Mouse (Mus musculus) gastrocnemius, postnatal 14 days (tissue): ENCODE results near the gene Epor. TPM values are rescaled to one million over a fixed set of nuclear protein-coding genes. Genes with fewer than 3 reads are reported as not detected.

ENCODE experiments used
- DNase-seq: peaks from one replicate; pipeline ENCODE4 v3.0.0; 2021; ENCODE audit warnings: mixed read lengths
- intact Hi-C: fragments of 180-260 bp; cut with DNase I; formaldehyde crosslinking; loops from one replicate; pipeline ENCODE4 v1.15.1; 2025; ENCODE audit warnings: low total_unique reads
- long read RNA-seq, 2 experiments: library from polyadenylated mRNA; stranded (forward); transcript quantifications; one replicate each; pipeline ENCODE4 v2.0.0; 2021
- total RNA-seq, 2 experiments: library from RNA; stranded (reverse); gene quantifications; 2 replicates each; pipeline ENCODE4 v1.2.3; 2021

The Epor gene
- 1 to 10 TPM; 1.3 to 2.2 TPM for total RNA-seq
- long read RNA-seq, experiment 1, partial matches to known transcripts: 0 of 3 reads
- long read RNA-seq, experiment 1, other reads (novel, unspliced or antisense): 1 of 3 reads
- long read RNA-seq, experiment 2, partial matches to known transcripts: 0 of 4 reads
- long read RNA-seq, experiment 2, other reads (novel, unspliced or antisense): 0 of 4 reads

- intact Hi-C loops: no loop called here
- DNase-seq: peak; percentile 79
These were observed at the start of gene Epor for GRCm38 (mm10) chr9:21963417-21963816. Gene Epor (minus strand): TSS chr9:21963506.

DNA sequence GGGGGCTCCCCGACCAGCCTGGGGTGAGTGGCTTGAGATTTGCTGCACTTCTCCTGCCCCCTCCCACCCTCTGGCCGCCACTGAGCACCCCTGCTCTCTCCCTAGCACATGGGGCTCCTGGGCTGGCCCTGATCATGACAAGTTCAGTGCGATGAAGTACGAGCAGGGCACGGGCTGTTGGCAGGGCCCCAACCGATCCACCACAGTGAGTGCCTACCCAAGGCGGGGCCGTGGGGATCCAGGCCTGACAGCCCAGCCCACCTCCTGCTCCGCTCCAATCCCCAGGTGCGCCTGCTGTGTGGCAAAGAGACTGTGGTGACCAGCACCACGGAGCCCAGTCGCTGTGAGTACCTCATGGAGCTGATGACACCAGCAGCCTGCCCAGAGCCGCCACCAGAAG, 49.4 kb upstream of the Epor start:
- intact Hi-C loops: no loop called here
- no peak for DNase-seq

GRCm38 (mm10) chr9:22011055-22011454, 47.7 kb upstream of the Epor start:
- intact Hi-C loops: no loop called here
- no peak for DNase-seq

DNA sequence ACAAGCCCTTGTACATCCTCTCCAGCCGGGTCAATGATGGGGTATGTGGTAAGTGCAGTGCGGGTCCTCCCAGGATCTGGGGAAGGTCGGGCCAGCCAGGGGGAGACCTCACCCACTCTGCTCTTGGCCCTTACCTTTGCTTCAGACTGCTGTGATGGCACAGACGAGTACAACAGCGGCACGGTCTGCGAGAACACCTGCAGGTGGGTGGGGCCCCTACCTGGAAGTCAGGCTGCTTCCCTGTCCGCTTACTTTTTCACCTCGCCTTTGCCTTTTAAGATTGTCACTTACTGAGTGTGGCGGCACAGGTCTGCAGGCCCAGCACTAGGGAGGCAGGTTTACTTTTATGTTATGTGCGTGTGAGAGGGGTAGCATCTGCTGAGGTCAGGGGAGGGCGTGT, 41.2 kb upstream of the Epor start:
- no peak for DNase-seq

GRCm38 (mm10) chr9:22003163-22003554, 39.9 kb upstream of the Epor start:
- peak; percentile 27 for DNase-seq

More for the DNA sequence above, 41.2 kb upstream of the Epor start:
- intact Hi-C loops: no loop called here

DNA sequence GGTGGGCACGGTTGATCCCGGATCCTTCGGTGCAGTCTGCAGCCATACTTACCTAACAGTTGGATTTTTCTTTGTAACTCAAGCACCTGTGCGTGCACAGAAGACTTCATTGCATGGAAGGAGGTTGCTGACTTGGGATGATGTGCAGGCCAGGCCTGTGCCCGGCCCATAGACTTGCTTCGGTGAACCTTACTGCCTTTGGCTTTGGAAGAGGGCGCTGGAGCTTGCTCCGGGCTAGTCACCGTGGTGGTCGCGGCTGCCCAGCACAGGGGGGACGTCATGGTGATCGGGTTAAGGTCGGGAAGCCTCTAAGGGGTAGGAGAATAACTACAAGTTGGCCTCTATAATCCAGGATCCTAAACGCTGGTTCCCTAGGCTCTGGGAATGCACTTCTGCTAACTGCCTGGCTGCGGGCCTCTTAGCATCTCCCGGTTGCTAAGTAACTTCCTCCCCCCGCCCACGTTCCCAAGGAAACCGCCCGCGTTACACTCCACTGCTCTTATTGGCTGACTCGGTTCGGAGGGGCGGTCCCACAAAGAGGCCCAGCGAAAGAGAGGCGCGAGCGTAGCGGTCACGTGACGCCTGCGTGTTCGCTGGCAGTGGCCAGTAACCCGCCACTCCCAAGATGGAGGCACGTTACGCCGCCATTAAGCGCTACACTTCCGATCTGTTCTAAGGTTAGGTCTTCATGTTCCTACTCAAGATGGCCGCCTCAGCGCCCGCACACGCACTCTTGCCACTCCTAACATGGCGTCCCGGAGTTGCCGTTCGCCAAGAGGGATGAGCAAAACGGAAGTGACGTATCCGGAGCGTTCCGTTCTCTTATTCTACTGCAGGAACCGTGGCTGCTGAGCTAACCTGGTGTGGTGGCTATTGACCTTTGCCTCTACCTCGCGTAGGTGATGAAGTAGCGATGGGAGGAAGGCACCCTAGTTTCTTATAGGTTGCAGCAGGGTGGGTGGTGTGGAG, 39.2 kb upstream of the Epor start, which contains the start of the genes Ccdc151 and Prkcsh:
TSS of gene Ccdc151 (minus strand) at position 441 of the 969 bp plus-strand sequence.
TSS of gene Prkcsh (plus strand) at position 613 of the 969 bp plus-strand sequence.
- intact Hi-C loops: no loop called here
- peak; percentile 100 for DNase-seq

More at GRCm38 (mm10) chr9:22003163-22003554, 39.9 kb upstream of the Epor start:
- intact Hi-C loops: no loop called here

DNA sequence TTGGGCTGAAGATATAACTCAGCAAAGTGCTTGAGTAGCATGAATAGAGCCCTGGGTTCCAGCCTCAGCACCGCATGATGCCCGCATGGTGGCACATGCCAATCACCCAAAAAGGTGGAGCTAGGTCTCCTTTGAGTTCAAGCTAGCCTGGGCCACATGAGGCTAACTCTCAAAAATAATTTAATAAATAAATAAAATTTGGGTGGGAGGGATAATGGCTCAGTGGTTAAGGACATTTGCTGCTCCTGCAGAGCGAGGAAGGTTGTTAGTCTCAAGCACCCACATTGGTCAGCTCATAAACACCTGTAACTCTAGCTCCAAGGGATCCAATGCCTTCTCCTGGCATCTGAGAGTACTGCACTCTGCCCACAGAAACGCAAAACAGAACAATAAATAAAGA, 38.3 kb upstream of the Epor start:
- no peak for DNase-seq
- intact Hi-C loops: no loop called here

- intact Hi-C loops: no loop called here
These were observed 37.0 kb upstream of the Epor start for GRCm38 (mm10) chr9:22000296-22000695.

DNA sequence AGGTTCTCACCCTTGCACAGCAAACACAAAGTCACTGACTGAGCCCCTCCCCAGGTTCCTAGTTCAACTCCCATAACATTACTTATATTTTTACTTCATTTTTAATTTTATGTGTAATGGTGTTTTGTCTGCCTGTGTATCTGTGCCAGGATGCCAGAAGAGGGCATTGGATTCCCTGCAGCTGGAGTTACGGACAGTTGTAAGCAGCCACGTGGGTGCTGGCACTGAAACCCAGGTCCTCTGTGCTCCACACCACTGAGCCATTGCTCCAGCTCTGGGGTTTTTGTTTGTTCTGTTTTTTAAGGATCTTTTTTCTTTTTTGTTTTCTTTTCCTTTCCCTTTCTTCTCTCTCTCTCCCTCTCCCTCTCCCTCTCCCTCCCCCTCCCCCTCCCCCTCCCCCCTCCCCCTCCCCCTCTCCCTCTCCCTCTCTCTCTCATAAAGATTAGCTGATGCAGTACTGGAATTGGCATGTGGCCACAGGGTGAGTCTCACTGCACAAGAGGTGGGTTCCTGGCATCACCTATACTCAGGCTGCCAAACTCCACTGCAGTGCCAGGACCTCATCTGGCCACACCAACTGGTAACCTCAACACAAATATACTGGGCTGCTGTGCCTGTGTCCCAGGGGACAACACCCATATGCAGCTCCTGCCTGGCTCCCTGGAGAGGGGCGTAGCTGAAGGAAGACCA, 33.0 kb upstream of the Epor start:
- no peak for DNase-seq
- intact Hi-C loops: no loop called here

More at GRCm38 (mm10) chr9:22000296-22000695, 37.0 kb upstream of the Epor start:
- DNase-seq: no peak

DNA sequence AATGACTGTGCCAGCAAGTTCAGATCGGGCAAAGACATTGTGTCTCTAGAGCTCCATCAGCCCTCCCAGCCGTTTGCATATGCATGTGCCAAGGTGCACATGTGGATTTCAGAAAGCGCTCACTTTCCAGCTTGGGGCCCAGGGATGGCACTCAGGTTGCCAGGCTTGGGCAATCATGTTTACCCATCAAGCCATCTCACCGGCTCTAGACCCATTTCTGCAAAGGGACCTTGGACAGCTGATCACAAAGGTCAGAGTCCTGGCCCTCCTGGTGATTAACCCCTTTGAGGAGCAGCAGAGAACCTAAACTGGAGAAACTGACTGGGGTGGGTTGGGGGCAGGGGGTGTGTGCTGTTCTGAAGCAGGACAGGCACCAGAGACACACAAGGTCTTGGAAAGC, 28.9 kb upstream of the Epor start:
- DNase-seq: no peak
- intact Hi-C loops: no loop called here

DNA sequence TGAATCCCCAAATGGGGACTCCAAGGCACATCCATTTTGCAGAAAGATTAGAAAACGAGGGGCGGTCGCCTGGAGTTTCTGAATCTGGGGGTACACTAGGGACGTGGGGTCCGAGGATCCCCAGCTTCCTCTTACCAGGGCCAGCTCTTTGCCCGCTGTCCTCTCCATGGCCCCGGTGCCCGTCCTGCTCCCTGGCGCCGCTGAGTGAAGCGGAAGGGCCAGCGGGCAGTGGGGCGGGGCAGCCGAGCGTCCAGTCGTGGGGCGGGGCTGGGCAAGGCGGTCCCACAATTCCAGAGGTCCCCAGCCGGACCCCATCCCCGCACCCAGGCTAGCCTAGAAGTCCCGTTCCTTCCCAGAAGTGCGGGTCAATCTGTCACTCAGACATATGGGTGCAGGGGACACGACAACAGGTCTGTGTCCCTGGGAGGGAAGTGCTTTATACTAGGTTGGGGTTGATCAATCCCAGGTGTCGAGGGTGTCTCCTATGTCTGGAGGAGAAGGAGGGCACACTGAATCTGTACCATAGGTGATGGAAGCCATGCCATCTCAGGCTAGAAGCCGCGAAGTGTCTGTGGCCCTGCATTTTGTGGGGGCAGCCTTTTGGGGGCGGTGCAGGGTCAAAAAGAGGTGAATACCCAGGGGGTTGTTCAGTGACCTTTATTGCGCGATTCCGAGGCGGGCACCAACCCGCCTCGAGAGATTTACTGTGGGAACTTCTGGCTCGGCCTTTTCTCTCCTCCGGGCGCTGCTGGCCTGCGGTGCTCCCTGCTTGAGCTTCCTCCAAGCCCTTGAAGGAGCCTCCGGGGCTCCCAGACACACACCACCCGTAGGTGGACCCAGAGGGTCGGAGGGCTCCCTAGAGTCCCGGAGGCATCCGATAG, 26.2 kb upstream of the Epor start, which contains the start of gene Rgl3:
TSS of gene Rgl3 (minus strand) at position 217 of the 881 bp plus-strand sequence.
- peak; percentile 57 for DNase-seq

GRCm38 (mm10) chr9:21988421-21989101, 25.3 kb upstream of the Epor start:
- intact Hi-C loops: no loop called here
- DNase-seq: no peak

More for the DNA sequence above, 26.2 kb upstream of the Epor start, which contains the start of gene Rgl3:
- intact Hi-C loops: no loop called here

- intact Hi-C loops: no loop called here
- DNase-seq: no peak
These were observed 24.5 kb upstream of the Epor start for GRCm38 (mm10) chr9:21987592-21988342.

DNA sequence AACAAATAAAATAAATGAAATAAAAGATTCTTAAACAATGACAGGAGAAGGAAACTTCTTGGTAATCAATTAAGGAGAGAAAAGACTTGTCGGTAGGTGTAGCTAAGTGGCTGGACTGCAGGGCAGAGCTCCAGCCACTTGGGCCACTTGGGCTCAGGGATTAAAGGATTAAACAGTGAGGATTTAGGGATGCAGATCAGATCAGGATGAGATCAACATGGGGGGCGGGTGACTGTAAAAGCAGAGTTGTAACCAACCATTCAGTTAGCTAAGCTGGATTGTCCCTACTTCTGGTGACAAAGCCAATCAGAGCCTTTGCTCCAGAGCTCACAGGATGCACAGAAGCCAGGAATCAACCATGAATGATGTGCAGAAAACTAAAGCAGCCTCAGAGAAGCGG, 20.6 kb upstream of the Epor start:
- no peak for DNase-seq
- intact Hi-C loops: no loop called here

DNA sequence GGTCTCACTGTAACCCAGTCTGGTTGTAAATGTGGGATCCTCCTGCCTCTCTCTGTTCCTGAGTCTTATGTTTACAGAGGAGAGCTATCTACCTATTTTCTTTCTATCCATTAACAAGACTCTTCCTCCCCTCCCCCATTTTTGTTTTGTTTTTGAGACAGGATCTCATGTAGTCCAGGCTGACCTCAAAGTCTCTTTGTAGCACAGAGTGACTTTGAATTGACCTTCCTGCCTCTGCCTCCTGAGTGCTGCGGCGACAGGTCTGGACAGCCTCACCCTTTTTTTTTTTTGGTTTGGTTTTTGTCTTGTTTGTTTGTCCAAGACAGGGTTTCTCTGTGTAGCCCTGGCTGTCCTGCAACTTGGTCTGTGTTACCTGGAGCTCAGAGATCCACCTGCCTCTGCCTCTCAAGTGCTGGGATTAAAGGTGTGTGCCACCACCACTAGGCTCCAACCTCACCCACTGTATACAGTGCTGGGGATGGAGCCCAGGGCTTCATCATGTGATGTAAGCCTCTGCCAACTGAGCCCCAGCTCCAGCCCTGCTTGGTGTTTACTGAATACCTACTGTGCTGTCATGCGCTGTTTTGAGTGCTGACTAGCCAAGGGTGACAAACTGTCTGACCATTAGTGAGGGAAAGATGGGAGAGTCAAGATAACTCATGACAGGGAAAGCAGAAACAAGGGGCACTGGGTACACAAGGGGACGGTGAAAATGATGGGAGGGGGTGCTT, 15.3 kb upstream of the Epor start:
- intact Hi-C loops: loop anchor here (10.0 kb wide), 1 partner anchor 166 kb away; no protein-coding TSS in a partner anchor
- no peak for DNase-seq

GRCm38 (mm10) chr9:21977972-21978371, 14.7 kb upstream of the Epor start:
- intact Hi-C loops: loop anchor here (10.0 kb wide), 1 partner anchor 167 kb away; no protein-coding TSS in a partner anchor
- DNase-seq: no peak

- intact Hi-C loops: loop anchor here (10.0 kb wide), 1 partner anchor 167 kb away; no protein-coding TSS in a partner anchor
- DNase-seq: no peak
These were observed 14.0 kb upstream of the Epor start for GRCm38 (mm10) chr9:21977331-21977730.
